Mouse (Mus musculus): ENCODE results near the gene Nfix.

- TF ChIP-seq POLR2A (IDR thresholded peaks at IDR 0.05; ENCODE audit: low read depth, low read length) (no peak), CTCF (conservative IDR thresholded peaks at IDR 0.05; ENCODE audit: insufficient read depth, insufficient read length, low read depth, low read length) (no peak)
These were observed 67.6 kb downstream of the Nfix start for GRCm38 (mm10) chr8:84732545-84732944.

Data from kidney, adult 2 months (tissue).